Mouse (Mus musculus) liver, adult 2 months (tissue): ENCODE measurements around the gene Dgkb. TPM values are rescaled to one million over a fixed set of nuclear protein-coding genes. Genes with fewer than 3 reads are reported as not detected.

Experiments
- DNase-seq: peaks from one replicate; pipeline ENCODE4 v3.0.0-alpha.2; 2011; ENCODE audit warnings: low read depth, low spot score; ENCODE audit errors: extremely low read depth
- H3K27ac ChIP-seq: fragments of 200-500 bp; replicated peaks from 2 replicates; pipeline ENCODE4 v1.5.1; 2012; ENCODE audit warnings: low read depth, mild to moderate bottlenecking, control low read depth, inconsistent platforms, low read length; ENCODE audit not compliant: insufficient read depth
- H3K27me3 ChIP-seq: fragments of 200-500 bp; 2 replicates; pipeline ENCODE4 v1.6.1; 2012; ENCODE audit warnings: mild to moderate bottlenecking, moderate library complexity, low read length, inconsistent platforms; ENCODE audit not compliant: control insufficient read depth, insufficient read depth
- H3K36me3 ChIP-seq: fragments of 200-500 bp; 2 replicates; pipeline ENCODE4 v1.6.1; 2012; ENCODE audit warnings: low read length, inconsistent platforms; ENCODE audit not compliant: control insufficient read depth, insufficient read depth
- H3K4me1 ChIP-seq: fragments of 200-500 bp; 2 replicates; pipeline ENCODE4 v1.6.1; 2011; ENCODE audit warnings: low read length; ENCODE audit not compliant: control insufficient read depth, insufficient read depth
- H3K4me3 ChIP-seq: fragments of 200-500 bp; 2 replicates; pipeline ENCODE4 v1.5.1; 2011; ENCODE audit warnings: low read depth, mild to moderate bottlenecking, control low read depth, low read length, moderate library complexity; ENCODE audit not compliant: insufficient read depth
- H3K79me2 ChIP-seq: fragments of 200-500 bp; 2 replicates; pipeline ENCODE4 v1.6.1; 2012; ENCODE audit warnings: inconsistent platforms, mild to moderate bottlenecking, low read length, moderate library complexity; ENCODE audit not compliant: control insufficient read depth, insufficient read depth
- H3K9ac ChIP-seq: fragments of 200-500 bp; 2 replicates; pipeline ENCODE4 v1.6.1; 2012; ENCODE audit warnings: low read depth, mild to moderate bottlenecking, control low read depth, inconsistent platforms, low read length
- CTCF ChIP-seq: fragments of 200-500 bp; IDR thresholded peaks from 2 replicates; pipeline ENCODE4 v1.5.1; 2011; ENCODE audit warnings: low read depth, low read length, control low read depth
- POLR2A ChIP-seq: fragments of 200-500 bp; IDR thresholded peaks from 2 replicates; pipeline ENCODE4 v1.6.1; 2011; ENCODE audit warnings: low read length, control low read depth; ENCODE audit not compliant: insufficient read depth; ENCODE audit errors: extremely low read depth
- WGBS: fragments of 180-500 bp; shearing (Covaris S2); methylation state at CpG from one replicate; pipeline ENCODE4 v1.1.7; 2018; 5-methylcytosine and 5-hydroxymethylcytosine counted together
- polyA plus RNA-seq: library from polyadenylated mRNA; depleted of rRNA; stranded (reverse); fragments of >200 nt; gene quantifications from 2 replicates; pipeline ENCODE4 v1.2.3, GENCODE M21; 2012
- total RNA-seq: library from RNA; depleted of rRNA; stranded (reverse); fragments of >200 nt; gene quantifications from 2 replicates; pipeline ENCODE4 v1.2.3, GENCODE M21; 2014

The Dgkb gene
- total and polyA plus RNA-seq, 2 experiments = under 0.01 to 0.04 TPM

GRCm38 (mm10) chr12:37821052-37821810, 3.7 kb downstream of the Dgkb start:
- 84% methylated on average over 8 of the region's 8 CpGs for WGBS
- Histone ChIP-seq H3K9ac (no peak overlapping the region), H3K27ac (no peak overlapping the region), H3K27me3 (no peaks in the 10 kb centered on the region), H3K4me1 (no peaks in the 10 kb centered on the region), H3K4me3 (no peak overlapping the region), H3K36me3 (no peaks in the 10 kb centered on the region), H3K79me2 (no peaks in the 10 kb centered on the region)
- no peak for DNase-seq
- no peak for TF ChIP-seq CTCF
- no peak for TF ChIP-seq POLR2A

- no peak overlapping the region for H3K4me3 ChIP-seq
- no peak overlapping the region for H3K9ac ChIP-seq
- H3K4me1 ChIP-seq = no peaks in the 10 kb centered on the region
- WGBS = 6% methylated on average over 26 of the region's 26 CpGs
- no peaks in the 10 kb centered on the region for H3K79me2 ChIP-seq
- TF ChIP-seq CTCF = no peak
- TF ChIP-seq POLR2A = no peak
- H3K27me3 ChIP-seq = peaks cover 4% of the 10 kb centered on the region; the same call in 1 of the 2 replicates
- no peak overlapping the region for H3K27ac ChIP-seq
- H3K36me3 ChIP-seq = no peaks in the 10 kb centered on the region
- DNase-seq = no peak
Measured at GRCm38 (mm10) chr12:37880042-37881017, 62.8 kb downstream of the Dgkb start.

DNA sequence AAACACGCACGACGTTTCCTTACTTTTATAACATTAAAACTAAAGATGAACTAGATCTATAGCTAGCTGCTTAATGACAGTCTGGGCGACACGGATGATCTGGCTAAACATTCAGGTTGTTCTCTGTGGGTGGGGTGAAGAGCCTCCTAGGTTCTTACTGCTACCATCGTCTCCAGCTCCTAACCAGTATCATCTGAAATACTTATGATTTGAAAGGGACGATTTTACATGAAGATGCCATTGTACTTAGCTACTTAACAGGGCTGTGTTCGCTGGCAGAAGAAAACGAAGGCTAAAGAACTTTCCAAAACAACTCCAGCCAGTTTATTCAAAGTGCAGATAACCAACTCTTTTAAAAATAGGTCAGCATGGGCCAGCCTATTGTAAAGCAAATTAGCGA, 63.9 kb downstream of the Dgkb start:
- TF ChIP-seq POLR2A = no peak
- no peak for TF ChIP-seq CTCF
- Histone ChIP-seq H3K9ac (no peak overlapping the region), H3K4me1 (no peaks in the 10 kb centered on the region), H3K27ac (no peak overlapping the region), H3K4me3 (no peak overlapping the region), H3K36me3 (no peaks in the 10 kb centered on the region), H3K27me3 (peaks cover 4% of the 10 kb centered on the region; the same call in 1 of the 2 replicates), H3K79me2 (no peaks in the 10 kb centered on the region)
- DNase-seq = no peak
- WGBS = 9% methylated on average over 10 of the region's 10 CpGs

GRCm38 (mm10) chr12:37882796-37883195, 65.3 kb downstream of the Dgkb start:
- no peak for DNase-seq
- no peaks in the 10 kb centered on the region for H3K36me3 ChIP-seq
- no peaks in the 10 kb centered on the region for H3K4me1 ChIP-seq
- H3K27ac ChIP-seq = no peak overlapping the region
- no peak overlapping the region for H3K4me3 ChIP-seq
- 55% methylated on average over 1 of the region's 1 CpGs for WGBS
- H3K9ac ChIP-seq = no peak overlapping the region
- TF ChIP-seq POLR2A (no peak), CTCF (no peak)
- H3K27me3 ChIP-seq = peaks cover 4% of the 10 kb centered on the region; the same call in 1 of the 2 replicates
- H3K79me2 ChIP-seq = no peaks in the 10 kb centered on the region

GRCm38 (mm10) chr12:37883781-37884180, 66.3 kb downstream of the Dgkb start:
- WGBS = 76% methylated on average over 4 of the region's 4 CpGs
- Histone ChIP-seq H3K36me3 (no peaks in the 10 kb centered on the region), H3K27me3 (peaks cover 4% of the 10 kb centered on the region; the same call in 1 of the 2 replicates), H3K4me1 (no peaks in the 10 kb centered on the region), H3K4me3 (no peak overlapping the region), H3K9ac (no peak overlapping the region), H3K79me2 (no peaks in the 10 kb centered on the region), H3K27ac (no peak overlapping the region)
- TF ChIP-seq CTCF (no peak), POLR2A (no peak)
- DNase-seq = no peak
